Mouse (Mus musculus): Measurements from ENCODE around the gene Tbx3. TPM values are rescaled to one million over a fixed set of nuclear protein-coding genes. Genes with fewer than 3 reads are reported as not detected.

The Tbx3 gene
- polyA plus RNA-seq, 1 experiment from 2014 or later, result not detected

Other genes with a start within 250 kb of the Tbx3 start
- gene Tbx5, start 162.0 kb downstream of the Tbx3 start, polyA plus RNA-seq (2018), result not detected in 3 replicates

Measured in macrophage (primary cell).